Mouse (Mus musculus) 3T3-L1 (cell line): ENCODE measurements around the gene Pkd1l3.

ENCODE experiments used
- DNase-seq: peaks from one replicate; pipeline ENCODE4 v3.0.0-alpha.2; 2015; ENCODE audit warnings: low read depth, low spot score

The Pkd1l3 gene

GRCm38 (mm10) chr8:109614243-109615210, at the start of gene Pkd1l3:
Pkd1l3 (plus strand) TSS chr8:109614517.
- DNase-seq: no peak

- peak; percentile 23 for DNase-seq
These were observed 49.6 kb upstream of the Pkd1l3 start for GRCm38 (mm10) chr8:109564766-109565165.

DNA sequence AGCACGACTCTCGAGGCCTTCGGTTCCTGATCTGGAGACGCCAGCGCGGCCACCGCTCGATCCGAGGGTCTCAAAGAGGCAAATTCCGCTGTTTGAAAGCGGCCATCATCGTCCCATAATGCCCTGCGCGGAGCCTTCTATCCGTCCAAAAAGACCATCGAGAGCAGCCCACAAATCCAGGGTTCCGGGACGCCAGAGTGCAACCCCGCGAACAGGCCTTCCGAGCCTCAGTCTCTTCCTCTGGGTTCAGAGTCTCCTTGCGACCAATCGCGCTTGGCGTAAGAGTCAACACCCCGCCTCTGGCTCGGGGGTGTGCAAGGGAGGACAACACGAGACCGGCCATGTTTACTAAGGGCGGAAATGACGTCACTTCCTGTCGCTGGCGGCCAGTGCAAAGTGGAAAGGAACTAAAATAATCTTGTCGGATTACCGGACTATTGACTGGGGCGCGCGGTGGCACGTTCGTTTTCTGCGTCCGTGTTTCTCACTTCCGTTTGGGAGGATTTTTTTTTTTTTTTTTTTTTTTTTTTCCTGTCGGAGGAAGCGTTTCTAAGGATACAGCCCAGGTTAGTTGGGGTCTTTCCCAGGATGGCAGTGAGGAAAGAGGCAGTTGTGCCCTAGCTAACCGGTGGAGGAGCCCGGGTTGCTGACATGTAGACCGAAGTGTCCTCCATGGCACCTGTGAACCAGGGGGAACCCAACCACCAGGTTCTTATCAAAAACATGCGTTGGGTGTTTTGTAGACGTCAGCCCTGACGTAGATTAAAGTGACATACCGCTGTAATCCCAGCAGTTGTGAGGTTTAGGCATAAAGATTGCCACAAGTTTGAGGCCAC, 48.6 kb upstream of the Pkd1l3 start, which contains the start of the genes Dhx38 and Txnl4b:
Gene Dhx38, minus strand, starts transcription at position 364 of the 836 bp plus-strand sequence.
Gene Txnl4b, plus strand, starts transcription at position 395 of the 836 bp plus-strand sequence.
- peak; percentile 100 for DNase-seq

DNA sequence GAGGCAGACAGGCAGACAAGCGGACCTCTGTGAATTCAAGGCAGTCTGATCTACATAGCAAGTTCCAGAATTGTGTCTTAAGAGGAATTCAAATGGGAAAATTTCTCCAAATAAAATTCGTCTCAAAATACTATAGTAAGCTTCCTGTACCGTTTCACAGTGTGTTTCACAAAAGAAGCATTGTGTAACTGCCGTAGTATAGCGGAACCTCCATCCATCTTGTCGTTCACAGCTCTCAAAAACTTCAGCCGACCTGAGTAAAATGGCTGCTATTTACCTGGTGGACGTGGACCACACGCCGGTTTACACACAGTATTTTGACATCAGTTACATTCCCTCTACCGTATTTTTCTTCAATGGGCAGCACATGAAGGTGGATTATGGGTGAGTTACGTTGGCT, 43.2 kb upstream of the Pkd1l3 start:
- no peak for DNase-seq

DNA sequence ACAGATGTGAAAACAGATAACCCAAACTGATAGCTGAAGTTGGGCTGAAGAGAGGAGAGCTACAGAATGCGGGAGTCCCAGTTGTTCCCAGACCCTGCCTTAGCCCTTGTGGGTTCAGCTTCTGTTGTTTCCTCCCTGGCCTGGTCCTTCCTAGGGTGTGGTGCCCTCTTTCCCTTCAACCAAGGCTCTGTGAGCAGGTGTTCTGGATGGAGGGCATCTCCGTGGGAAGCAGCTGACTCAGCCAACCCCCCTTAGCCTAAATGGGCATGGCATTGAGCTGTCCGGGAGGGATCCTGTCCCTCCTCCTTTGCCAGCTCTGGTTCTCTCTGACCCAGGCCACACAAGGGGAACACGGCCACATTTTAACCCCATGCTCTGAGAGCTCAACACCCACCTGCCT, 38.0 kb upstream of the Pkd1l3 start:
- no peak for DNase-seq

DNA sequence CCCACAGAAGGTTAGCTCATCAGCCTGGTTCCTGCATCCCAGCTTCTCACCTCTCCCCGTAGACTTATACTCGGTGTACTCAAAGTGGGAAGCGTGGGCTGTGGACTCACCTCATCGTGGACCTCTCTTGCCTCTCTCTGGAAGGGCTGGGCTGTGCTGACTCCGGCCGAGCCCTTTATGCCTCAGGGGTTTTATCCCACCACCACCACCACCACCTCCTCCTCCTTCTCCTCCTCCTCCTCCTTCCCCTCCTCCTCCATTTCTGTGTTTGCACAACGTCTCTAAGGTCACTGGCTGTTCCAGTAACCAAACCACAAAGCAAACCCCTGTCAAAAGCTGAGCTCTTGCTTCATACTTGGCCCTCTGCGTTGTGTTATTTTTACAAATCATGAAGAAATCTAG, 35.4 kb upstream of the Pkd1l3 start, which contains the start of gene Hp:
Gene Hp, minus strand, starts transcription at position 273 of the 402 bp plus-strand sequence.
- no peak for DNase-seq

DNA sequence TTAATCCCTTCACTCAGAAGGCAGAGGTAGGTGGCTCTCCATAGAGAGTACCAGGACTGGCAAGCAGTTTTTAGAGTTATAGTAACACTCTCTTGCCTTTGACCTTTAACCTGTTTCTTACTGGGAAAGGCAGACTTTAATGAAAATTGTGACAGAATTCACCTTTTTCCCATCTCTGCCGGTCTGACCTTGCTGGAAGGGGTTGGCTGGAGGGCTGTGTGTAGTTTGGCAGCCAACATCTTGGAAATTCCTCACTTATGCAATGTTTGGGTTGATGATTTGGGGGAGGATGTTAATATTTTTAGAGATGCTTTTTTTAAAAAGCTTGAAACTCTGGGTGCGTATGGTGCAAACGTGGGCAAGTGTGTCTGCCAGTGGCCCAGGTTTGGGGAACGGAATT, 30.0 kb upstream of the Pkd1l3 start:
- no peak for DNase-seq

GRCm38 (mm10) chr8:109584830-109585229, 29.5 kb upstream of the Pkd1l3 start:
- DNase-seq: no peak

GRCm38 (mm10) chr8:109585652-109586051, 28.7 kb upstream of the Pkd1l3 start:
- no peak for DNase-seq

- DNase-seq: no peak
These were observed 27.3 kb upstream of the Pkd1l3 start for GRCm38 (mm10) chr8:109586972-109587504.

DNA sequence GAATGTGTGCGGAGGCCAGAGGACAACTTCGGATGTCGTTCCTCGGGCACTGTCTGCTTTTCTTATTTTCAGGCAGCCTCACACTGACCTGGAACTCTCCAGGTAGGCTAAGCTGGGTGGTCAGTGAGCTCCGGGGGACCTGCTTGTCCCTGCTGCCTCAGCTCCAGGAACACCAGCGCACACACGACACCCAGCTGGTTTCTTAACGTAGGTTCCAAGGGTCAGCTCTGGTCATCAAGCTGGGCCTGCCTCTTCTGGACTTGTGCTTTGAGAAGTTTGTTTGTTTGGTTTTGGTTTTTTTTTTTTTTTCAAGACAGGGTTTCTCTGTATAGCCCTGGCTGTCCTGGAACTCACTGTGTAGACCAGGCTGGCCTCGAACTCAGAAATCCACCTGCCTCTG, 23.4 kb upstream of the Pkd1l3 start:
- DNase-seq: no peak

DNA sequence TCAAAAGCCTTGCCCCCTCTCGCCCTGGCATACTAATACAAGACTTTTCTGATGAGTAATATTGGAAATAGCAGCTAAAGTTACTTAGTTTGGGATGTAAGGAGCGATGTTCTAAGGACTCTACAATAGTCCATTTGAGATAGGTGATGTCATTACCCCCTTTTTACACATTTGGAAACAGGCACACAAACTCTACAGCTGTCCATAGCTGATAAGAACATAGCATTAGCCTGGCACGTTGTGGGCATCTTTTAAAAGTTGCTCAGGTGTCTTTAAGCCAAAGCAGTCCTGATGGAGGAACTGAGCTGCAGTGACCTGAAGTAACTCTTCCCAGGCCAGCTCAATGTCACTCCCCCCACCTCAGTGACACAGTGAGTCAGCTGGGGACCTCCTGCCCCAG, 22.9 kb upstream of the Pkd1l3 start:
- no peak for DNase-seq

GRCm38 (mm10) chr8:109592164-109592563, 22.2 kb upstream of the Pkd1l3 start:
- DNase-seq: no peak

DNA sequence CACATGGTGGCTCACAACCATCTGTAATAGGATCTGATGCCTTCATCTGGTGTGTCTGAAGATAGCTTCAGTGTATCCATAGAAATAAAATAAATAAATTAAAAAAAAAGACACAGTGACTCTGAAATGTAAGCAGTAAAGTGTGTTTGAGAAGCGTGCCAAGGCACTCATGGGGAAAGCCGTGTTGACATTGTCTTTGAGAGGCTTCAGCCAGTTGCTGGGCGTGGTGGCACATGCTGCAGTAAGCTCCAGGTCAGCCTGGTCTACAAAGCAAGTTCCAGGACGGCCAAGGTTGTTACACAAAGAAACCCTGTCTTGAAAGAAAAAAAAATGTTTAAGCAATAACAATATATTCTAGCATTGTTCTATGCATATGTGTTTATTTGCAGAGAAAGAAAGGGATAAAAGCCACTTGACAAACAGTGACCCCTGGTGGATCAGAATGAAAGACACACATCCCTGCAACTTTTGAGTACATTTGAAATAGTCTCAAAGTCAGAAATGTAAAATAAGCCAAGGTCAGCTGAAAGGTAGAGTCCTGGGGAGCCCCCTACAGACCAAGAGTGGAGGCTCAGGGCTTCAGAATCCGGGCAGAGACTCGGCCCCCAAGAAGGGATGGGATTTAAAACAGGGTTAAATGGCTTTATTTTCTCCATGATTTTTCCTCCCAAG, 21.1 kb upstream of the Pkd1l3 start:
- DNase-seq: peak; percentile 80

DNA sequence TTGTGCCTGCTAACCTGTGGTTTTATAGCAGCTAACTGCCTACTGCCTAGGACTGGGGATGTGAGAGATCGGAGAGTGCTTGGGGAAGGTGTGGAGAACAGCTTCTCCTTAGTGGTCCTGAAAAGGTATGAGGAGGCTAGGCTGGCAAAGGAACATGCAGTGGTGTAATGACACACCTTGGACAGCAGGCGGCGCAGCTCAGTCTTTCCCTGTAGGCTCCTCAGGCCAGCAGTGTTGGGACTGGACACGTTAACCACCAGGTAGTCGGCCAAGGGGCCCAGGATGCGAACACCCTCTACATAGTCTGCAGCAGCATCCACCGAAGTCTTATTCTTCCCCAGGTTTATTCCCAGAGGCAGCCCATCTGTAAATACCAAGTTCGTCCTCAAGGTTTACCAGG, 18.5 kb upstream of the Pkd1l3 start:
- peak; percentile 72 for DNase-seq

- DNase-seq: no peak
These were observed 7.6 kb upstream of the Pkd1l3 start for GRCm38 (mm10) chr8:109606725-109607124.

DNA sequence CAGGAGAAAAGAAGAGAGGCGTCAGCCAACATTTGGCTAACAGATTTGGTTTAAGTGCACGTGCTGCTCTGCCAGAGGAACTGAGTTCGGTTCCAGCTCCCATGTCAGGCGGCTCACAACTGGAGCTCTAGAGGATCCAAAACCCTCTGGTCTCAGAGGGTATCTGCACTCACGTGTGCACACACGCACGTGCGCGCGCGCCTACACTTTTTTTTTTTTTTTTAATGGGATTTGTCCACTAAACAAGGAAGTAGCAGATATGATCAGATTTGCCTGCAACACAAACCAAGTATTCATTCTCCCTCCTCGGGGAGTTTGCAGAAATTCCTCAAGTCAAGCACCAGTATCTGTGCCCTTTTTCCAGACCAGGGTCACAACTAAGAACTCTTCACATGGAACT, 6.7 kb upstream of the Pkd1l3 start:
- peak; percentile 30 for DNase-seq

DNA sequence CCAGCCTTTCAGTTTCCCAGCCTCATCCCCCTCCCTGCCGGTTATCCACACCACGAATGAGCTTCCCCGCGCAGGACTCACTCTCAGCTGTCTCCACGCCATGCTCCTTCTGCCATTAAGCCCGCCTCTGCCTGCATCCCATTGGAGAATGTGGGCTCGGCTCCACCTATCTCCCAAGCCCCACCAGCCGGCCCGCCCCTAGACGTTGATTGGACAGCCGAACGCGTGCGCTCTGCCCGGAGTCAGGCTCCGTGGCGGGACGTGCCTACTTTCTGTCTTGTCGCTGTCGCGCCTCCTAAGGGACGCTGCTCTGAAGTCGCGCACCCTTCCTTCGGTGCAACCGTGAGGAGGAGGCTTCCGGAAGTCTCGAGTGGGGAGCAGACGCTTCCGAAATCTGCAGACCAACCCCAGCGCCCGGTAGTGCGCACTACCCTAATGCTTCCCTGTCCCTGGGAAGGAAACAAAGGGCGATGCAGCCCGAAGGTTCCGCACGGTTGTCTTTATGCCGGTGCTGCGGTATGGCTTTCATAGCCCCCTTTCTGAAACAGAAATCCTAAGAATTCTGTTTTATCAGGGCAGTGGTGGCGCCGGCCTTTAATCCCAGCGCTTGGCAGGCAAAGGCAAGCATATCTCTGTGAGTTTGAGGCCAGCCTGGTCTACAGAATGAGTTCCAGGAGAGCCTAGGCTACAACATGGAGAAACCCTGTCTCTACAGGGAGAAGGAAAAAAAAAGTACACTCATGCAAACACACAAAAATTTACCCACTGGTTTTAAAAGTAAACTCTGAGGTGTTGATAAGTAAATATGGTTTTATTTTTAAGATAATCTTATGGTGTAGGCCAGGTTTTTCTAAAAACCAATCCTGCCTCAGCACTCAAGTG, 5.8 kb upstream of the Pkd1l3 start, which contains the start of gene Dhodh:
Gene Dhodh, minus strand, starts transcription at position 403 of the 882 bp plus-strand sequence.
- DNase-seq: peak; percentile 95

DNA sequence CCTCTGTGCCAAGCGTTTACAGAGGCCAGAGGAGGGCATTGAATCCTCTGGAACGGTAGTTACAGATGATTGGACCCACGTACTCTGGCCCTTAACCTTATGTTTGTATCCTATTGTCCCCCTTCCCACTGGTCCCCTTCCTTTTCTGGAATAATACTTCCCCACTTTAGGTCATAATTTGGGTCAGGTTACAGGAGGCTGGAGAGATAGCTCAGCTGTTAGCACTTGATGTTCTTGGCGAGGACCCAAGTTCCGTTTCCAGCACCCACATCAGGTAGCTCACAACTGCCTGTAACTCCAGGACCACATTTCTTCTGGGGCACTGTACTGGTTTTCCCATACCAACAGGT, 5.2 kb upstream of the Pkd1l3 start:
- DNase-seq: peak; percentile 68

- DNase-seq: no peak
These were observed 1.3 kb downstream of the Pkd1l3 start for GRCm38 (mm10) chr8:109615569-109615968.
